Mouse (Mus musculus): ENCODE results near the gene Eef1akmt1. TPM values are rescaled to one million over a fixed set of nuclear protein-coding genes. Genes with fewer than 3 reads are reported as not detected.

Eef1akmt1 gene
- polyA plus RNA-seq, 1 experiment from 2014 or later, result 89.6 TPM

- Histone ChIP-seq H3K9ac (no peak overlapping the region), H3K36me3 (peaks cover 56% of the 10 kb centered on the region), H3K9me3 (no peaks in the 10 kb centered on the region), H3K27ac (replicated peaks) (no peak overlapping the region), H3K4me2 (no peak overlapping the region), H3K4me3 (no peak overlapping the region), H3K27me3 (no peaks in the 10 kb centered on the region), H3K4me1 (replicated peaks) (no peaks in the 10 kb centered on the region)
- no peak for ATAC-seq (ENCODE audit: low FRiP score, low read depth)
- WGBS, result 94% methylated on average over 3 of the region's 3 CpGs
Observed at GRCm38 (mm10) chr14:57591830-57592229, 20.4 kb upstream of the Eef1akmt1 start.

- ATAC-seq (ENCODE audit: low FRiP score, low read depth), result no peak
- no peaks in the 10 kb centered on the region for H3K27me3 ChIP-seq
- H3K4me3 ChIP-seq, result no peak overlapping the region
- 94% methylated on average over 2 of the region's 2 CpGs for WGBS
- peaks cover 8% of the 10 kb centered on the region for H3K36me3 ChIP-seq
- H3K4me2 ChIP-seq, result no peak overlapping the region
- no peak overlapping the region for H3K9ac ChIP-seq
- H3K4me1 ChIP-seq (replicated peaks), result no peaks in the 10 kb centered on the region
- H3K27ac ChIP-seq (replicated peaks), result no peak overlapping the region
- no peaks in the 10 kb centered on the region for H3K9me3 ChIP-seq
Observed at GRCm38 (mm10) chr14:57576364-57577060, 5.1 kb upstream of the Eef1akmt1 start.

GRCm38 (mm10) chr14:57574792-57575587 lies 3.6 kb upstream of the Eef1akmt1 start:
- Histone ChIP-seq H3K36me3 (peaks cover 7% of the 10 kb centered on the region), H3K4me2 (no peak overlapping the region), H3K4me1 (replicated peaks) (peaks cover 7% of the 10 kb centered on the region), H3K9me3 (no peaks in the 10 kb centered on the region), H3K27me3 (no peaks in the 10 kb centered on the region), H3K27ac (replicated peaks) (no peak overlapping the region), H3K9ac (no peak overlapping the region), H3K4me3 (no peak overlapping the region)
- no peak for ATAC-seq (ENCODE audit: low FRiP score, low read depth)
- 81% methylated on average over 6 of the region's 6 CpGs for WGBS

- Histone ChIP-seq H3K27ac (replicated peaks) (no peak overlapping the region), H3K4me1 (replicated peaks) (peaks cover 5% of the 10 kb centered on the region), H3K27me3 (no peaks in the 10 kb centered on the region), H3K4me2 (no peak overlapping the region), H3K9me3 (no peaks in the 10 kb centered on the region), H3K36me3 (peaks cover 3% of the 10 kb centered on the region; the same call in 1 of the 2 replicates), H3K9ac (no peak overlapping the region), H3K4me3 (no peak overlapping the region)
- no peak for ATAC-seq (ENCODE audit: low FRiP score, low read depth)
- 94% methylated on average over 6 of the region's 6 CpGs for WGBS
Observed at GRCm38 (mm10) chr14:57565626-57566025, 5.8 kb downstream of the Eef1akmt1 start.

- no peaks in the 10 kb centered on the region for H3K27me3 ChIP-seq
- no peaks in the 10 kb centered on the region for H3K4me1 ChIP-seq (replicated peaks)
- 91% methylated on average over 1 of the region's 1 CpGs for WGBS
- no peak overlapping the region for H3K27ac ChIP-seq (replicated peaks)
- H3K4me3 ChIP-seq, result no peak overlapping the region
- no peak overlapping the region for H3K9ac ChIP-seq
- H3K9me3 ChIP-seq, result no peaks in the 10 kb centered on the region
- no peak overlapping the region for H3K4me2 ChIP-seq
- peaks cover 7% of the 10 kb centered on the region; the same call in 1 of the 2 replicates for H3K36me3 ChIP-seq
- ATAC-seq (ENCODE audit: low FRiP score, low read depth), result no peak
Observed at GRCm38 (mm10) chr14:57556922-57557321, 14.5 kb downstream of the Eef1akmt1 start.

- no peak for ATAC-seq (ENCODE audit: low FRiP score, low read depth)
- Histone ChIP-seq H3K9ac (no peak overlapping the region), H3K27ac (replicated peaks) (no peak overlapping the region)
Observed at GRCm38 (mm10) chr14:57555471-57556070, 15.8 kb downstream of the Eef1akmt1 start.

GRCm38 (mm10) chr14:57554434-57554833 lies 17.0 kb downstream of the Eef1akmt1 start:
- 97% methylated on average over 5 of the region's 5 CpGs for WGBS
- no peaks in the 10 kb centered on the region for H3K4me1 ChIP-seq (replicated peaks)
- H3K4me3 ChIP-seq, result no peak overlapping the region
- no peak overlapping the region for H3K4me2 ChIP-seq
- H3K36me3 ChIP-seq, result peaks cover 7% of the 10 kb centered on the region; the same call in 1 of the 2 replicates
- no peak overlapping the region for H3K27ac ChIP-seq (replicated peaks)
- no peak overlapping the region for H3K9ac ChIP-seq
- H3K9me3 ChIP-seq, result no peaks in the 10 kb centered on the region
- H3K27me3 ChIP-seq, result no peaks in the 10 kb centered on the region
- no peak for ATAC-seq (ENCODE audit: low FRiP score, low read depth)

More at GRCm38 (mm10) chr14:57555471-57556070, 15.8 kb downstream of the Eef1akmt1 start:
- H3K36me3 ChIP-seq, result peaks cover 7% of the 10 kb centered on the region; the same call in 1 of the 2 replicates
- 84% methylated on average over 7 of the region's 7 CpGs for WGBS
- no peaks in the 10 kb centered on the region for H3K27me3 ChIP-seq
- no peak overlapping the region for H3K4me2 ChIP-seq
- no peaks in the 10 kb centered on the region for H3K9me3 ChIP-seq
- no peak overlapping the region for H3K4me3 ChIP-seq
- no peaks in the 10 kb centered on the region for H3K4me1 ChIP-seq (replicated peaks)

- Histone ChIP-seq H3K27me3 (no peaks in the 10 kb centered on the region), H3K9me3 (no peaks in the 10 kb centered on the region), H3K36me3 (peaks cover 7% of the 10 kb centered on the region; the same call in 1 of the 2 replicates), H3K27ac (replicated peaks) (no peak overlapping the region), H3K4me2 (no peak overlapping the region), H3K4me3 (no peak overlapping the region), H3K9ac (no peak overlapping the region), H3K4me1 (replicated peaks) (no peaks in the 10 kb centered on the region)
- ATAC-seq (ENCODE audit: low FRiP score, low read depth), result no peak
Observed at GRCm38 (mm10) chr14:57552945-57553344, 18.5 kb downstream of the Eef1akmt1 start.

- Histone ChIP-seq H3K36me3 (peaks cover 16% of the 10 kb centered on the region), H3K4me1 (replicated peaks) (no peaks in the 10 kb centered on the region), H3K9ac (no peak overlapping the region), H3K9me3 (no peaks in the 10 kb centered on the region), H3K27me3 (no peaks in the 10 kb centered on the region), H3K27ac (replicated peaks) (no peak overlapping the region), H3K4me2 (no peak overlapping the region), H3K4me3 (no peak overlapping the region)
- WGBS, result 81% methylated on average over 5 of the region's 5 CpGs
- ATAC-seq (ENCODE audit: low FRiP score, low read depth), result no peak
Observed at GRCm38 (mm10) chr14:57547062-57547461, 24.4 kb downstream of the Eef1akmt1 start.

- Histone ChIP-seq H3K36me3 (peaks cover 18% of the 10 kb centered on the region), H3K27me3 (no peaks in the 10 kb centered on the region), H3K4me3 (no peak overlapping the region), H3K27ac (replicated peaks) (no peak overlapping the region), H3K4me2 (no peak overlapping the region), H3K9ac (no peak overlapping the region), H3K4me1 (replicated peaks) (no peaks in the 10 kb centered on the region), H3K9me3 (no peaks in the 10 kb centered on the region)
- 32% methylated on average over 13 of the region's 13 CpGs for WGBS
- no peak for ATAC-seq (ENCODE audit: low FRiP score, low read depth)
Observed at GRCm38 (mm10) chr14:57546557-57547021, 24.8 kb downstream of the Eef1akmt1 start.

- H3K9ac ChIP-seq, result no peak overlapping the region
- no peaks in the 10 kb centered on the region for H3K4me1 ChIP-seq (replicated peaks)
- WGBS, result 94% methylated on average over 8 of the region's 8 CpGs
- no peaks in the 10 kb centered on the region for H3K9me3 ChIP-seq
- no peak overlapping the region for H3K4me3 ChIP-seq
- no peaks in the 10 kb centered on the region for H3K27me3 ChIP-seq
- H3K27ac ChIP-seq (replicated peaks), result no peak overlapping the region
- no peak for ATAC-seq (ENCODE audit: low FRiP score, low read depth)
- peaks cover 18% of the 10 kb centered on the region for H3K36me3 ChIP-seq
- no peak overlapping the region for H3K4me2 ChIP-seq
Observed at GRCm38 (mm10) chr14:57546131-57546530, 25.3 kb downstream of the Eef1akmt1 start.

GRCm38 (mm10) chr14:57545526-57545925 lies 25.9 kb downstream of the Eef1akmt1 start:
- Histone ChIP-seq H3K4me3 (no peak overlapping the region), H3K4me2 (no peak overlapping the region), H3K27ac (replicated peaks) (no peak overlapping the region), H3K9me3 (no peaks in the 10 kb centered on the region), H3K9ac (no peak overlapping the region), H3K27me3 (no peaks in the 10 kb centered on the region), H3K36me3 (peaks cover 18% of the 10 kb centered on the region), H3K4me1 (replicated peaks) (no peaks in the 10 kb centered on the region)
- no peak for ATAC-seq (ENCODE audit: low FRiP score, low read depth)
- WGBS, result 80% methylated on average over 17 of the region's 17 CpGs

All from hindbrain, embryonic 15.5 days (tissue).